Mouse (Mus musculus): Measurements from ENCODE around the gene Cfap73.

GRCm38 (mm10) chr5:120649374-120649933 is 15.4 kb upstream of the Cfap73 start:
- TF ChIP-seq CTCF (IDR thresholded peaks at IDR 0.05), result no peak
- no peak for TF ChIP-seq POLR2A (IDR thresholded peaks at IDR 0.05; ENCODE audit: insufficient read depth, low read depth, low read length)

Data from heart, adult 2 months (tissue).